ENCODE assay signal across 23 mouse cellular contexts in the genomic region with DNA sequence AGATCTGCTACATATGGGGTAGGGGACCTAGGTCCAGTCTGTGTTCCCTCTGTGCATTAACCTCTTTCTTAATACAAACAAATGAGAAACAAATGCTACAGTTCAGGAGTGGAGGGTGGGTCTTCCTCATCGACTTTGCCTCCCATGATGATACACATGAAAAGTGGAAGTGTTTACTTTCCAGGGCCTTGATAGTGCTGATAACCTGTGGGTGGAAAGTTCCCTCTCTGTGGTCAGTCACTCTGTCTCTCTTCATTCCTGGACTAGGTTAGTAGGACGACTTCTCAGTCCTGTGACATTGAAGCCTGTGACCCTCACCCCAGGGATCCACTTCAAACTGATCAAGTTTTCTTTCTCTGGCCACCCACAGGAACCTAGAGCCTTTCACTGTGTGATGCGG. TPM values are rescaled to one million over a fixed set of nuclear protein-coding genes. Genes with fewer than 3 reads are reported as not detected.
DNase-seq lines count a peak whose midpoint lies in the region; ATAC-seq and TF ChIP-seq lines count a peak whose summit lies in the region.
"Had no signal": no experiment of that assay in that cellular context is flagged by ENCODE, and none has a peak within 500 bp of the region (broad histone marks: within the 10 kb centered on the region; RNA-seq: fewer than 3 reads in every experiment).

A gene (plus strand): TSS at position 188 of the 400 bp plus-strand sequence.

- no peaks in the 10 kb centered on the region for H3K9me3 ChIP-seq in lung, postnatal 0 days (ENCODE audit: low read length)
- H3K9me3 ChIP-seq in liver, embryonic 16.5 days (replicated peaks; ENCODE audit: control insufficient read depth, low read length) = no peaks in the 10 kb centered on the region
- no peaks in the 10 kb centered on the region for H3K9me3 ChIP-seq in intestine, embryonic 16.5 days (ENCODE audit: control insufficient read depth, low read length)
- H3K9me3 ChIP-seq: embryonic facial prominence, embryonic 10.5 days; heart, embryonic 15.5 days; limb, embryonic 10.5 days had no signal

- 37% methylated on average over 3 of the region's 3 CpGs for WGBS in lung, adult 2 months
- WGBS in lung, postnatal 0 days = 45% methylated on average over 3 of the region's 3 CpGs
- WGBS in liver, embryonic 16.5 days (ENCODE audit: insufficient replicate concordance) = 22% methylated on average over 3 of the region's 3 CpGs
- 57% methylated on average over 3 of the region's 3 CpGs for WGBS in intestine, embryonic 16.5 days

- H3K4me3 ChIP-seq in lung, adult 2 months (replicated peaks; ENCODE audit: extremely low read depth, low read depth, low read length) = no peak within 1 kb of the TSS
- H3K4me3 ChIP-seq in lung, postnatal 0 days (ENCODE audit: low read depth, low read length) = no peak within 1 kb of the TSS
- H3K4me3 ChIP-seq in bone marrow macrophage, adult 2 months (ENCODE audit: insufficient read depth, low read length) = no peak within 1 kb of the TSS
- no peak within 1 kb of the TSS for H3K4me3 ChIP-seq in liver, embryonic 16.5 days (ENCODE audit: low read depth, low read length)
- H3K4me3 ChIP-seq in intestine, embryonic 16.5 days (ENCODE audit: low read length) = no peak within 1 kb of the TSS
- H3K4me3 ChIP-seq: embryonic facial prominence, embryonic 10.5 days; heart, embryonic 15.5 days; layer of hippocampus, adult 2 months; limb, embryonic 10.5 days; myocyte had no signal

- no peak for TF ChIP-seq EP300 in lung, postnatal 0 days (IDR thresholded peaks at IDR 0.05)

- H3K9ac ChIP-seq in lung, postnatal 0 days (replicated peaks; ENCODE audit: low read depth) = no peak within 1 kb of the TSS
- H3K9ac ChIP-seq in liver, embryonic 16.5 days (ENCODE audit: low read depth, low read length) = no peak within 1 kb of the TSS; the same call in 1 of the 2 replicates
- no peak within 1 kb of the TSS for H3K9ac ChIP-seq in intestine, embryonic 16.5 days (ENCODE audit: low read depth, low read length)
- H3K9ac ChIP-seq: heart, embryonic 15.5 days; hindbrain, embryonic 14.5 days had no signal

- TF ChIP-seq POLR2A in lung, adult 2 months (IDR thresholded peaks at IDR 0.05; ENCODE audit: borderline replicate concordance, extremely low read depth, low read depth, low read length) = no peak
- no peak for TF ChIP-seq POLR2A in bone marrow macrophage, adult 2 months (IDR thresholded peaks at IDR 0.05; ENCODE audit: borderline replicate concordance, low read depth, low read length)

- no peaks in the 10 kb centered on the region for H3K36me3 ChIP-seq in lung, postnatal 0 days (ENCODE audit: insufficient read depth, low read length)
- no peaks in the 10 kb centered on the region for H3K36me3 ChIP-seq in liver, embryonic 16.5 days (ENCODE audit: control insufficient read depth, insufficient read depth)
- no peaks in the 10 kb centered on the region for H3K36me3 ChIP-seq in intestine, embryonic 16.5 days (ENCODE audit: control insufficient read depth, insufficient read depth, low read length)
- H3K36me3 ChIP-seq: embryonic facial prominence, embryonic 10.5 days; heart, embryonic 15.5 days; limb, embryonic 10.5 days had no signal

- no peak for TF ChIP-seq CTCF in lung, adult 2 months (IDR thresholded peaks at IDR 0.05; ENCODE audit: insufficient read depth, low read length)
- no peak for TF ChIP-seq CTCF in lung, postnatal 0 days (IDR thresholded peaks at IDR 0.05)
- no peak for TF ChIP-seq CTCF in bone marrow macrophage, adult 2 months (IDR thresholded peaks at IDR 0.05; ENCODE audit: low read depth, low read length)

- no peak for DNase-seq in lung, adult 2 months
- no peak for DNase-seq in lung, postnatal 0 days (ENCODE audit: low spot score)
- no peak for DNase-seq in gastrocnemius, postnatal 36 days
- DNase-seq in ovary, postnatal 10 days (ENCODE audit: low spot score) = no peak
- DNase-seq: adrenal gland, adult 2 months; cerebellum, adult 9-11 months; gastrocnemius, postnatal 25 days; heart, postnatal 36 days; kidney, adult 8-10 months; kidney, postnatal 10 days; midbrain, embryonic 14.5 days; spleen, adult 18-20 months had no signal

- no peak within 1 kb of the TSS for H3K27ac ChIP-seq in lung, postnatal 0 days (ENCODE audit: low read length)
- peak within 1 kb of the TSS; percentile 50; the same call in 1 of the 2 replicates for H3K27ac ChIP-seq in bone marrow macrophage, adult 2 months (ENCODE audit: insufficient read depth, low read depth, low read length)
- no peak within 1 kb of the TSS for H3K27ac ChIP-seq in liver, embryonic 16.5 days (ENCODE audit: low read length)
- H3K27ac ChIP-seq in intestine, embryonic 16.5 days (ENCODE audit: low read length) = no peak within 1 kb of the TSS
- H3K27ac ChIP-seq: embryonic facial prominence, embryonic 10.5 days; heart, embryonic 15.5 days; hindbrain, embryonic 14.5 days; layer of hippocampus, adult 2 months; limb, embryonic 10.5 days had no signal

- no peak within 1 kb of the TSS for H3K4me2 ChIP-seq in lung, postnatal 0 days (replicated peaks; ENCODE audit: low read depth, low read length)
- H3K4me2 ChIP-seq in liver, embryonic 16.5 days (ENCODE audit: low read depth, low read length) = no peak within 1 kb of the TSS
- H3K4me2 ChIP-seq in intestine, embryonic 16.5 days (ENCODE audit: low read depth, low read length) = no peak within 1 kb of the TSS
- H3K4me2 ChIP-seq: heart, embryonic 15.5 days; hindbrain, embryonic 14.5 days had no signal

- H3K27me3 ChIP-seq in lung, postnatal 0 days (replicated peaks; ENCODE audit: insufficient read depth, low read length) = no peaks in the 10 kb centered on the region
- H3K27me3 ChIP-seq in liver, embryonic 16.5 days (ENCODE audit: control insufficient read depth, insufficient read depth, low read depth, low read length) = no peaks in the 10 kb centered on the region
- no peaks in the 10 kb centered on the region for H3K27me3 ChIP-seq in intestine, embryonic 16.5 days (replicated peaks; ENCODE audit: control insufficient read depth, insufficient read depth, low read length)
- H3K27me3 ChIP-seq: heart, embryonic 15.5 days had no signal

- intact Hi-C loops in gastrocnemius, postnatal 36 days (cut with DNase I) = no loop called here

- no peak for ATAC-seq in lung, postnatal 0 days
- peak; percentile 38; the same call in 1 of the 2 replicates for ATAC-seq in liver, embryonic 16.5 days (ENCODE audit: low read depth)
- no peak for ATAC-seq in monocyte, adult 5-6 weeks (replicated peaks; ENCODE audit: insufficient number of reproducible peaks, low FRiP score, low TSS enrichment, poor library complexity, severe bottlenecking)
- ATAC-seq in intestine, embryonic 16.5 days = no peak
- ATAC-seq: inflammation-experienced regulatory T-cells, adult 6 months had no signal

- no peaks in the 10 kb centered on the region for H3K4me1 ChIP-seq in lung, adult 2 months (ENCODE audit: control insufficient read depth, insufficient read depth, low read length)
- H3K4me1 ChIP-seq in lung, postnatal 0 days (ENCODE audit: insufficient read depth, low read depth, low read length) = no peaks in the 10 kb centered on the region
- peaks cover 60% of the 10 kb centered on the region for H3K4me1 ChIP-seq in bone marrow macrophage, adult 2 months (ENCODE audit: control insufficient read depth, insufficient read depth, low read length)
- H3K4me1 ChIP-seq in liver, embryonic 16.5 days (ENCODE audit: control insufficient read depth, low read depth, low read length) = peaks cover 11% of the 10 kb centered on the region
- H3K4me1 ChIP-seq in intestine, embryonic 16.5 days (ENCODE audit: control insufficient read depth, insufficient read depth, low read length) = no peaks in the 10 kb centered on the region; the same call in 1 of the 2 replicates

RNA-seq across cellular contexts. Expression of the gene that starts here (rescaled TPM):
- polyA plus RNA-seq in lung, adult 2 months (2012; rRNA removed) = 14.7 and 19.2 TPM in 2 replicates
- 0.88 and 0.98 TPM in 2 replicates for polyA plus RNA-seq in lung, postnatal 0 days (2015; fragmentation: Nextera tagmentation; extraction: Ambion mirVana)
- 0.59 TPM in 1 of 2 replicates, not detected in the other for polyA plus RNA-seq in bone marrow macrophage, adult 2 months (2012; ENCODE audit: insufficient read depth, insufficient read length, missing spikeins)
- polyA plus RNA-seq in liver, embryonic 16.5 days (2015; fragmentation: Nextera tagmentation; extraction: Ambion mirVana) = 1.8 and 1.9 TPM in 2 replicates
- 0.78 to 26.1 TPM (median 21.4 TPM) in 3 replicates for total RNA-seq in monocyte, adult 5-6 weeks (2017)
- not detected for total RNA-seq in gastrocnemius, postnatal 36 days (2021)
- 0.46 and 0.54 TPM in 2 replicates for polyA plus RNA-seq in intestine, embryonic 16.5 days (2015; fragmentation: Nextera tagmentation; extraction: Ambion mirVana)
- total RNA-seq: adrenal gland, adult 2 months; gastrocnemius, postnatal 25 days; heart, postnatal 36 days had no signal
- polyA plus RNA-seq: inflammation-experienced regulatory T-cells, adult 6 months; myocyte had no signal
